Mouse (Mus musculus) c-Kit-positive CD71-positive TER-119-positive erythroid progenitor cells, embryonic 14.5 days (primary cell): ENCODE measurements around the gene Ccdc137.
A peak's percentile ranks its signal among the peaks of the same experiment; 100 is the strongest.
"Not testable (repeated sequence)": the region's sequence is repeated elsewhere in the genome, so short reads cannot be mapped to it uniquely, and the experiment has no call there.

Source experiments
- DNase-seq: peaks from one replicate; pipeline ENCODE4 v3.0.0-alpha.2; 2013; ENCODE audit warnings: low spot score

Ccdc137 gene

DNA sequence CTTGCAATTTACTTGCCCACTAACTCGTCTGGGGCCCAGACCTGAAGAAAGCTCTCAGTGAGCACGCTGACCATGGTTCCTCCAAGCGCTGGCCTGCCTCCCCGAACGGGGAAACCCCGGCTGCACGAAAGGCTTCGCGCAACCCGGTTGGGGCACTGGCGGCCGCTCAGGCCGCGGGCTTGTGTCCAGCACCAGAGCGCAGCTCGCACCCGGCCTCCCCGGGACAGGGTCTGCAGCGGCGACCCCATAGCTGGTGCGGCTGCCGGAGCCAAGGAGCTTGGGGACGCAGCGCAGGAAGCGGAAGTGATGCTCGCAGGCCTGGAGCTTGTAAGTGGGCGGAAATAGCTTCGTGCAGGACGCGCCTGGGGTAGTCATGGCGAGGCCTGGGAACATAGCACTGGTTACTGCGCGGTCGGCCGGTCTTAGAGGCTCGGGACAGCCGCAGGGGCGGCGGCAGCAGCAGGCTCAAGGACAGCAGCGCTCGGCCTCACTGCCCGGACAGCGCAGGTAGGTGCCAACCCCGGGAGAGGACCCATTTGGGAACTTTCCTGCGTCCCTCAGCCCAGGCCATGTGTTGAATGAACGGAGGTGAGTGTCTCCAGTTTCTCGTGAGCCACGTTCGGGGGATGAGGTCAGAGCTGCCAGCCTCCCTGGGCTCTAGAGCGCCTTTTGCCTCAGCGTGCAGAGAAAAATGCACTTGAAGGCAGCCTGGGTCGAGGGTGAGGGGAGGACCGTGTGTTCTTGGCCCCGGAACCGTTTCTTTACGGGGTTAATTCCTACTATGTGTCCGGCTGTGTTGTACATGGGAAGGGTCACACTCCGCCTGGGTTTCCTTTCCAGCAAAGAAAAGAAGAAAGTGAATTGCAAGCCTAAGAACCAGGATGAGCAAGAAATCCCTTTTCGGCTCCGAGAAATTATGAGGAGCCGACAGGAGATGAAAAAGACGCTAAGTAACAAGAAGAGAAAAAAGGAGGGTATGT lies at the start of gene Ccdc137, which contains the start of gene Oxld1:
TSS of gene Ccdc137 (plus strand) at position 344 of the 980 bp plus-strand sequence.
TSS of gene Oxld1 (minus strand) at position 297 of the 980 bp plus-strand sequence.
- DNase-seq, result peak; percentile 77

DNA sequence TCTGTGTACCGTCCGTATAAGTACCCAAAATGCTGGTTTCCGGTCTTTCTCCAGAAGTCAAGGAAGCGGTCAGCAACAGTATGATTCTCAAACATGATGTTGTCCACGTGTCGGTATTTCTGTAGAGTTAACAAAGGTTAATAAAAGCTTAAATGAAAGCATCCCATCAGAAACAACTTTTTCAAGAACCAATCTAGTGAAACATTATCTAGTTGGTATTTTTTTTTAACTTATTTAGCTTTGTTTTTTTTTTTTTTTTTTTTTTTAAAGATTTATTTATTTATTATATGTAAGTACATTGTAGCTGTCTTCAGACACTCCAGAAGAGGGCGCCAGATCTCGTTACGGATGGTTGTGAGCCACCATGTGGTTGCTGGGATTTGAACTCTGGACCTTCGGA lies 44.3 kb upstream of the Ccdc137 start:
- DNase-seq, result not testable (repeated sequence)

DNA sequence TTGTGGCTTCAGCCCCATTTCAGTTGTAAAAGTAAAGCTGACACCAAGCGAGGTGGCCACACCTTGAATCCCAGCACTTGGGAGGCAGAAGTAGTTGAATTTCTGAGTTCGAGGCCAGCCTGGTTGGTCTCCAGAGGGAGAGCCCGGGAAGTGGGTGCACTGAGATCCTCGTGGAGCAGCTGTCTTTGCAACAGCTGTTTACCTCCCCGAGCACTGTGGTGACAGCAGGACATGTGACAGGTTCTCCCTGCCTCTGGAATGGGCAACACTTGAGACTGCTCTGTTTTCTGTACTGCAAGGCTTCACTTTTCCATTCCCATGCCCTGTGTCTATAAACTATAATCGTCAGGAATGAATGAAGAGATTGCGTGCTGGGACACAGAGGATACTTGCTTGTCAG lies 40.1 kb upstream of the Ccdc137 start:
- DNase-seq, result no peak

DNA sequence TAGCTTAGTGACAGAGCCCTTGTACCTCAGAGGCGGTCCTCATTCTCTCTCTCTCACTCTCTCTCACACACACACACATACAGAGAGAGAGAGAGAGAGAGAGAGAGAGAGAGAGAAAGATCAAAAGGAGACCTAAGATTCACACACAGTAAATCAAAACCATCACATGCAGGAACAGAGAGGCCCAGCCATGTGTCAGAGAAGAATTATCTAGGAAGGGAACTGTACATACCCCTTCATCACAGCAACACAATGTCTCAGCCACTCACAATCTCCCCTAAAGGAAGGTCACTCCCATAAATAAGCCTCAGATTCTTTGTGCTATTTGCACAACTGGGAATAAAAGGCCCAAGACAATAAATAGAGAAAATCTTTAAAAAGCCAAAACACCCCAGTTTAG lies 39.3 kb upstream of the Ccdc137 start:
- DNase-seq, result no peak

DNA sequence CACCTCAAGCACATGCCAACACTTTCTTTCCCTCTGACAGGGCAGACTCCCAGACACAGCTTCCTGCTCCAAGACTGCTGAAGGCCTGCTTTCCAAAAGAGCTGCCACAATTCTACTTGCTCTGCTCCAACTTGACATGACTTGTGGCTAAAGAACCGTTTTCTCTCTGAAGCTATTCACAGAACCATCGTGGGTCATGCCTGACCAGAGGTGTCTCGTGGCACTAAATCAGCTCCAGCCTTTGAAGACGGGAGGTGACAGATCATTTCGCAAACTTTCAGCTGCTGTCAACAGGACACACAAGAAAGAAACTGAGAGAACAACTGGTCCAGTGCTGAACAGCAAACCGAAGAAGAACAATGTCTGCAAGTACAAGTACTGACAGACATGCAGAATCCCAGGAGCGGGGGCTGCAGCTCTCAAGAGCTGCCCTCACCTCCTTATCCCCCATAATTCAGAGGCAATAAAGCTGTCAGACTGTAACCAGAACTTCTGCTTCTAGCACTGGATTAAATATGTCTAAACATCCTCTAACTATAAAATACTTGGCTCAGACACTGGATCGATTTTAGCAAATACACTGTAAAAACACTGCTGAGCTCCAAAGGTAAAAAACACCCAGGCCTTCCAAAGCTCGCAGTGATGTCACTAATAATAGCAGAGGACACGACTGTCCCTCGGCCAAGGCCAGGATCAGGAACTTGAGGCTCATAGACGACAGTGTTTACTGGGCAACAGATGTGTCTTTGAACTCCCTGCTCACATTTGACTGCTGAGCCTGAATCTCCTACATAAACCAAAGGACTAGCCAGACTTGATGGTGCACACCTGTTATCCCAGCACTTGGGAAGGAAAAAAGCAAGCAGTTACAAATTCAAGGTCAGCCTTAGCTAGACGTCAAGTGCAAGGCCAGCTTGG lies 35.0 kb upstream of the Ccdc137 start:
- DNase-seq, result no peak

DNA sequence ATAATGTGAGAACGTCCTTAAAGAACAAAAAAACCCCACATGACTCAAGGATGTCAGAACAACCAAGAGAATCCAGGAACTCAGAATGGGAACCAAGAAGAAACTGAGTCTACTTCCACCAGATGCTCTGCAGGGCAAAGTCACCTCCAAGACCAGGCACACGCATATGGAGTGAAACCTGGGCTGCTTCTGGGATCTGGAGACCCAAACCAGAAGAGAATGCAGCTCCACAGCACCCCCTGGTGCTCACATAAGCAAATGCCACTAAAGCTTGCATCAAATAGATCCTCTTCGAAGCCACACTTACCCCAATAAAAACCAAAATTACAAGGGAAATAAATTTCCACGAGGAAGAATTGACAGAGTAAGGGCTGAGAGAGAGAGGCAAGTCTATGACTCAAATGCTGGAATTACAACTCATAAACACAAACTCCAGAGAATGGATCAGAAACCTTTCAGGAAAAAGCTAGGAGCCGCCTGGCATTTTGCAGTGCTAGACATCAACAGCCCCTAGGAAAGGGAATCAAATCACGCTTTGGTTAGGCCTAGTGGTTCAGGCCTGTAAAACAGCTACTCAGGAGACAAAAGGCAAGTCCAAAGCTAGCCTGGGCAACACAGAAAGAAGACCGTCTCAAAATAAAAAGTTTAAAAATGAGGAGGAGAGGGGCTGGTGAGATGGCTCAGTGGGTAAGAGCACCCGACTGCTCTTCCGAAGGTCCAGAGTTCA lies 34.2 kb upstream of the Ccdc137 start:
- DNase-seq, result peak; percentile 57

DNA sequence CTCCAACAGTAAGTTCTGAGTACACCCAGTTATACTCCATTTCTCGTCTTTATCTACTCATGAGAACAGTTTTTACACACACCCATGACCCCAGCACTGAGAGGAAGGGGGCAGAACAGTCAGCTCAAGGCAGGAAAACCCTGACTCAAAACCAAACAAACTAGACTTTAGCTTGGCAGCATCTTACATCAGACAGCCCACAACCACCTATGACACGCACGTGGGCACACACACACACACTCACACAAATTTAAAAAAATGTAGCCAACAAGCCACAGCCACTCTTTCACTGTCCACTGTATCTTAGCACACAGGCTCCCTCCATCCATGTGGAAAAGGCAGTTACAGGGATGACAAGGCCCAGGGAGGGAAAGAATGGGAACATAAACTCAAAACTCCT lies 31.2 kb upstream of the Ccdc137 start:
- DNase-seq, result no peak

DNA sequence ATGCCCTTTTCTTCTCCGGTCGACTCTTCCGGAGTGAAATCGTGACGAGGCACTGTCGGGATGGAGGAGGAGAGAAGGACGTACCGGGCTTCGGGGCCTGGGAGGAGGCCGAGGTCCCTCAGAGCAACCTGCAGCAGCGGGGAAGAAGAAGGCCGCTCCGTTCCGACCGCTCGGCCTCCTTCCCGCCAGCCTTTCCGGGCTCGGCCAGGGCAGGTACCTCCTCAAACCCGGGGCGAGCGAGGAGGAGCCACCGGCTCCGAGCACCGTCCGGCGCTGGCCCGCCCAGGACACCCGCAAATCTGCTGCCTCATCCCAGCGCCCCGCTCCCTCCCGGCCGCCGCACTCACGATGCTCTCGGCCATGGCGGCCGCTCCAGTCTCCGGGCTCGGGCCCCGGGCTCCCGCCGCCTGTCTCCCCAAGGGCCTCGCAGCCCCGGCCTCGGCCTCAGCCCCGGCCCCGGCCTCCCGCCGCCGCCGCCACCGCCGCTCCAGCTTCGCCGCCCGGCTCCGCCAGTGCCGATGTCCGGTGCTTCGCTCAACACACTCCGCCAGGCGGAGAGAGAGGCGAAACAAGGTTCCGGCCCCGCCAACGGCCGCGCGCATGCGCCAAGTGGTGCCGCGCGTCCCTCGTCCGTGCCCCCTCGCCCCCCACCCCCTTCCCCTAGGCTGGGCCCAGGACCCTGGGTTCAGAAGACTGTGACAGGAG lies 20.6 kb upstream of the Ccdc137 start, which contains the start of gene Nploc4:
TSS of gene Nploc4 (minus strand) at position 557 of the 705 bp plus-strand sequence.
- peak; percentile 73 for DNase-seq

DNA sequence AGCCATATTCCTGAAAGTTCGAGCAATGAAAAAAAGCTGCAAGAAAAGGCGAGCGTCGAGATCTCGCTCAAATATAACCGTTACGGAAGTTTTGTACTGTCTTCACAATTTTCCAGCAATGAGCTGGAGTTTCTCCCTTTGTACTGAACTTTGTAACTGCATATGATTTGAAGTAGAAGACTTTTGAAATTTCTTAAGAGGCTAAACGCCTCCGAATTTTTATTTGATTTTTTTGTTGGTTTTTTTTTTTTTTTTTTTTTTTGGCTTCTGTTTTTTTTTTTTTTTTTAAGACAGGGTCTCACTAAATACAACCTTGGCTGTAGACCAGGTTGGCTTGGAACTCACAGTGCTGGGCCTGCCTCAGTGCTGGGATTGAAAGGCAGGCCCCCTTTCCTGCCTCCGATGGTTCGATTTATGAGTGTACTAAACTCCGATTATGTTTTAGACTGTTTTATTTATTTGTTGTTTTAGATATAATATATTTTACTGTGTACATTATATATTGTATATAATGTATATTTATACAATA lies 20.0 kb upstream of the Ccdc137 start:
- no peak for DNase-seq

DNA sequence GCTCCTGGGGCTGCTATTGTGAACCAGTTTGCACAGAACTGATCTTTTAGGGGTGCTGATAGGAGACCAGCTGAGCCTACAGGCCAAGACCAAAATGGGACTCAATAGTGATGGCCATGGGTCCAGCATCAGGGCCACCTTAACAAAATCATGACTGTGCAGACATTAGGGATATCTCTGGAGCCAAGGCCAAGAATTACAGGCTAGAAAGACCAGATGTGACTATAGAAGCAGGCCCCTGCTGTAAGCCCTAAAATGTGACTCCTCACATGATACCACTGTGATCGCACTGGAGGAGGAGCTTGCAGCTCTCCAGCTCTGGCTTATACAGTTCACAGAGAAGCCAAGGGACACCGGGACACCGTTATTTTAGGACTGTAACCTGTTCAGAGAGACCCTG lies 15.6 kb upstream of the Ccdc137 start, which contains the start of gene Tspan10:
TSS of gene Tspan10 (plus strand) at position 301 of the 400 bp plus-strand sequence.
- DNase-seq, result no peak

DNA sequence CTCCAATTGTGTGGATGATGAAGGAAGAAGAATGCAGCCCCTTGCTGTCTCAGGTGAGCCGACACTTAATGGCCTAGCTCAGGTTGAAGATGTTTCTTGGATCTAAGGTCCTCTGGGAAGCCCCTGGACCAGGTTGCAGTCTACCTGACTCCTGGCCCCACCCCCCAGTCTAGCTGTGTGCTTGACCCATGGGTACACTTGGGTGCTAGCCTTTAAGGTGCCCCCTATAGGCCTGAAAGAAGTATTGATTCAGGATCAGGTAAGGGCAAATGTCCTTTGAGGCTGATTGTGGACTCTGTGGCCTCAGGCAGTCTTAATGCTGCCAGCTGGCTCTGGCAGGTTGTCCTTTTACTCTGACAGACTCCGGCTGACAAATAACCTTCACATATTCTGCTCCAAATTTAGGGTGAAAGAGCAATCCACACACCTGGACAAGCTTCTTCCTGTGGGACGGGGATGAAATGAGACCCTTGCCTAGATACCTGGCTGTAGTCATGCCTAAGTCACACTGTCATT lies 15.1 kb upstream of the Ccdc137 start:
- no peak for DNase-seq

DNA sequence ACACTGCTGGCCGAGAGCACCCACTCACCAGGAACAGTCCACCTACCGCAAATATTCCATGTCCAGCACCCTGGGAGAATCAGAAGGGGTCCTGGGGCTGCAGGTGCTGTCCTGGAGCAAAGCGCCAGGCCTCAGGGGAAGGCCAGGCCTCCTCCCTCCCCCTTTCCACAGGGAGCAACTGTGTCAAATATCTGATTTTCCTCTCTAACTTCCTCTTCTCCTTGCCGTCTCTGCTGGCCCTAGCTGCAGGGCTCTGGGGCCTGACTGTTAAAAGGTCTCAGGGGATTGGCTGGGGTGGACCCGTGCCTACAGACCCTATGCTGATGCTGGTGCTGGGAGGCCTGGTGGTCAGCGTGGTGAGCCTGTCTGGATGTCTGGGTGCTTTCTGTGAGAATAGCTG lies 13.8 kb upstream of the Ccdc137 start:
- DNase-seq, result no peak

DNA sequence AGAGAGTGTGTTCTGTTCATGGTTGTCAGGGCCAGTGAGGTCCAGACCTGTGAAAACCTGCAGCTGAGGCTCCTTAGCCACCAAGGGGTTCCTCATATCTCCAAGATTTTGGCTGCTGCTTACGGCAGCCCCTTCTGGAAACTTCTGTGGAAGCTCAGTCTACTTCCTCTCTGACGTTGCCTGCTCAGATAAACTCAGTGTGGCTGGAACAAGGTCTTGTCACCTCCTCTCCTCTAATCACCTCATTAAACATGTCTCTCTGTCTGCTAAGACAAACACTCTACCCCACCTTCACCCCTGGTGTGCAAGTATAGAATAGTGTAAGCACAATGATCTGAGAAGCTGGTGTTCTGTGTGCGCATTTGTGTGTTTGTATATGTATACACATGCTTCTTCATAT lies 12.4 kb upstream of the Ccdc137 start:
- DNase-seq, result no peak

DNA sequence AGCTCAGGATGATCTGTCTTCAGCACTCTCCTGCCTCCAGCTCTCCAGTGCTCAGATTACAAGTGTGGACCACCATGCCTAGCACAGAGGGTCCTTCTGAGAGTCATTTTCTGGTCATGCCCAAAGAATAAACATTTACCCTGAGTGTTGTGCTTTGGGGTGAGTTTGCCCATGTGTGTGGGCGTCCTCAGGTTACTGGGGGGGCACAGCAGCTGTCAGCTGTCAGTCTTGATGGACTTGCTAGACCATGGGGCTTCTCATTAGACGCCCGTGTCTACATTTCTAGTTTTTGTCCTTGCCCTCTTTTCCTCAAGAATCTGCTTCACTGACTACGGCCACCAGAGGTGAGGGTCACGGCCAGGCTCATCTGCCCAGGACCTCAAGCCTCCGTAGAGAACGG lies 10.7 kb upstream of the Ccdc137 start:
- no peak for DNase-seq

DNA sequence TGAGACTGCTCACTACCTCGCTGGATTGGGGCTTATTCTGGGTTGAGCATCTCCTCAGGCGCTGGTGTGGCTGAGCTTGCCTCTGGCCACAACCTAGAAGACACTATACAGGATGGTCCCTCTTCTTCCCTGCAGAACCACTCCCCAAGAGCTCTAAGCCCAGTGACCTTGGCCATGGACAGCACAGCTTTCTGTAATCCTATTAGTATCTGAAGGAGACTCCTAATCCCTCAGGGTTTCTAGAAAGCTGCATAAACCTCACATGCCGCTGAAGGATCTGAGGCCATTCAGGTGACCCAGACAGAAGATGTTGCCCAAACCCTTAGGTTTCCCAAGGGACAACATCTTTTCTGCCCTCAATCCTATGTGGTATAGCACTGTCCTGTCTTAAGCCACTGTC lies 5.7 kb upstream of the Ccdc137 start:
- DNase-seq, result no peak

DNA sequence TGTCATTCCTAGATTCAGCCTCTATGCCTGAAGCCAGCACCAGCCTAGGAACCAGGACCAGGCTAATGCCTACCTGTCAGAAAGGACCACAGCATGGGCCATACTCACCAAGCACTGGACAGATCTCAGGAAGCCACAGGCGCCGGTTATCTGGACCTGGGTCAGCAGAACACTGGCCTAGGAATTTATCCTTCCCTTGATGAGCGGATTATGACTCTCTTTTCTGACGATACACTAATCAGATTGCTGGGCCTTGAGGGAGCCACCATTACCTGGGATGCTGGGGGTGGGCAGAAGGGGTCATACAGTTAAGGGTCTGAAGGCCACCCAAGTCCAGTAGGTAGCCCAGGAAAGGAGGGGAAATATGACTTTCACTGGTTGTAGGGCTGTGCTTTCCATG lies 4.6 kb upstream of the Ccdc137 start, which contains the start of gene Pde6g:
TSS of gene Pde6g (minus strand) at position 195 of the 400 bp plus-strand sequence.
- no peak for DNase-seq

DNA sequence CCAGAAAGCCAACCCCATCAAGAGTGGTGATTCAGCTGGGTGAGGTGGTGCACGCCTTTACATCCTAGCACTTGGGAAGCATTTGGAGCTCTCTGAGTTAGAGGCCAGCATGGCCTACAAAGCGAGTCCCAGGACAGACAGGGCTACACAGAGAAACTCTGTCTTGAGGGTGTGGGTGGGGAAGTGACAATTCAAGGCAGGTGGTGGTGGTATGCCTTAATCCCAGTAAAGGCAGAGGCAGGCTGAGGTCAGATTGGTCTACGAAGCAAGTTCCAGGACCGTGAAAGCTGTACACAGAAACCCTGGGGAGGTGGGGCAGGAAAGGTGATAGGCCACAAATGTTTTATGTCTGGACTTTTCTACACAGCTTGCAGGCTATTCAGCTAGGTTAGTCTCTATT lies 3.0 kb upstream of the Ccdc137 start:
- no peak for DNase-seq

DNA sequence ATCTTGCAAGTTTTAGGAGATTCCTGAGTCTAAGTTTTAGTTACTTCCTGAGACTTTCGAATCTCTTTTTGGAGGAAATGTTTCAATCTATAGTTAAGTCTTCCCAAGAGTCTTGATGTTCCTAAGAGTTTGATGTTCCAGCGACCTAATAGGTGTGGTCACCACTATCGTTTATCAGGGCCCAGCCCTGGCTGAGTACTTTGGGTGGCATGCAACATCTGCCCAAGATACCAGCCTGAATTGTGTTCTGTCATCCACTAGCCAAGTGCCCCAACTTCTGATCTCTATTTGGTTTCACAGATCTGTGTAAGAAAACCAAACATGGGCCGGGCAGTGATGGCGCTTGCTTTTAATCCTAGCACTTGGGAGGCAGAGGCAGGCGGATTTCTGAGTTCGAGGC lies 2.5 kb upstream of the Ccdc137 start:
- DNase-seq, result peak; percentile 45

DNA sequence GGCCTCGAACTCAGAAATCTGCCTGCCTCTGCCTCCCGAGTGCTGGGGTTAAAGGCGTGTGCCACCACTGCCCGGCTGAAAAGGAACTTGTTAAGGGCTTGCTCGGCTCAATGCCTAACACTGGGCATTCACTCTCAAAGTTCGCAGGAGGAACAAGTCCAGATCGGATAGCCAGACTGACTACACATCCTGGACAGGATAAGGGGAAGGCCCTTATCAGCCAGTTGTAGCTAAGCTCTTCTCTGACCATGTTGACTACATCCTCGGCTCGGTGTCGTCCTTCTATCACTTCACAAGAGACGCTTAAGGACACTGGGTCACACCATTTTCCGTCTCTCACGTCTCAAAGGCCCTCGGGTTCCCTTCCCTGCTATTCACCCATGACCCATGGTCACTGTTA lies 545 bp upstream of the Ccdc137 start:
- DNase-seq, result peak; percentile 48

DNA sequence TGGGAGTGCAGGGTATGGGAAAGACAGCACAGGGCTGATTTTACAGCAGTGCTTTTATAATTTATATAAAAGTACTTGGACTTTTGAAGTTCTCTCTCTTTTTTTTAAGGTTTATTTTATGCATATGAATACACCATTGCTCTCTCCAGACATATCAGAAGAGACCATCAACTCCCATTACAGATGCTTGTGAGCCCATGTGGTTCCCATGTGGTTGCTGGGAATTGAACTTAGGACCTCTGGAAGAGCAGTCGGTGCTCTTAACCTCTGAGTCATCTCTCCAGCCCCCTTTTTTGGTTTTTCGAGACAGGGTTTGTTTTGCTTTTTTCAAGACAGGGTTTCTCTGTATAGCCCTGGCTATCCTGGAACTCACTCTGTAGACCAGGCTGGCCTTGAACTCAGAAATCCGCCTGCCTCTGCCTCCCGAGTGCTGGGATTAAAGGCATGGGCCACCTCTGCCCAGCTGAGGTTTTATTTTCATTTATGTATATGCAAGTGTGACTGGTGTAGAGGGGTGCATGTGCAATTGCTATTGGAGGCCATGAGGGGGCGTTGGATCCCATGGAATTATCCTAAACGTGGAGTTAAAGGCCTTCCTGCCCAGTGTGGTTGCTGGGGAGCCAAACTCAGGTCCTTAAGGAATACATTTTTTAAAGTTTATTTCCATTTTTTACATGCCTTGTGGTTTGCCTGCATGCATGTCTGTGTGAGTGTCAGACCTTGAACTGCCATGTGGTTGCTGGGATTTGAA lies 1.1 kb downstream of the Ccdc137 start:
- DNase-seq, result no peak
